Mouse (Mus musculus): ENCODE data around the gene Rpp40.

Gene Rpp40

GRCm38 (mm10) chr13:35848694-35849093 lies 57.5 kb downstream of the Rpp40 start:
- no peak for DNase-seq

- no peak for DNase-seq
Measured at GRCm38 (mm10) chr13:35845306-35845705, 60.9 kb downstream of the Rpp40 start.

All from liver (tissue).